11 mouse cellular contexts compared by ENCODE assay signal in genomic region chr9:21762135-21762534, GRCm38 (mm10). TPM values are rescaled to one million over a fixed set of nuclear protein-coding genes. Genes with fewer than 3 reads are reported as not detected.
DNase-seq lines count a peak whose midpoint lies in the region; ATAC-seq and TF ChIP-seq lines count a peak whose summit lies in the region.
"Had no signal": no experiment of that assay in that cellular context is flagged by ENCODE, and none has a peak within 500 bp of the region (broad histone marks: within the 10 kb centered on the region; RNA-seq: fewer than 3 reads in every experiment).

No protein-coding gene starts in this region.

- no peak for TF ChIP-seq CTCF in kidney, adult 2 months (conservative IDR thresholded peaks at IDR 0.05; ENCODE audit: insufficient read depth, insufficient read length, low read depth, low read length)
- TF ChIP-seq CTCF in heart, postnatal 0 days (IDR thresholded peaks at IDR 0.05; ENCODE audit: low read depth) = no peak

- peak; percentile 22 for DNase-seq in kidney, adult 2 months
- DNase-seq in kidney, adult 9 months = no peak
- DNase-seq in adipocyte (ENCODE audit: low spot score) = peak; percentile 41
- DNase-seq in heart, postnatal 0 days (ENCODE audit: low spot score) = peak; percentile 50
- peak; percentile 84 for DNase-seq in lung, postnatal 36 days
- no peak for DNase-seq in testis, postnatal 10 days (ENCODE audit: low spot score)
- DNase-seq in embryo, embryonic 10 days (ENCODE audit: low spot score) = no peak
- DNase-seq in ovary, postnatal 10 days (ENCODE audit: low spot score) = no peak
- DNase-seq: cerebellum, postnatal 10 days; kidney, adult 18-20 months had no signal

- H3K9me3 ChIP-seq in heart, postnatal 0 days (replicated peaks; ENCODE audit: control insufficient read depth, low read length) = no peaks in the 10 kb centered on the region

- H3K4me3 ChIP-seq in kidney, adult 2 months (ENCODE audit: insufficient read depth, low read depth, low read length) = no peak overlapping the region
- no peak overlapping the region for H3K4me3 ChIP-seq in heart, postnatal 0 days (ENCODE audit: low read depth, low read length)

- H3K9ac ChIP-seq in heart, postnatal 0 days (replicated peaks; ENCODE audit: low read depth, low read length) = no peak overlapping the region

- TF ChIP-seq EP300 in heart, postnatal 0 days (IDR thresholded peaks at IDR 0.05; ENCODE audit: low read depth) = no peak

- peak; percentile 21 for ATAC-seq in heart, postnatal 0 days (ENCODE audit: insufficient read depth, low read depth)
- ATAC-seq: forebrain, embryonic 16.5 days had no signal

- H3K4me1 ChIP-seq in kidney, adult 2 months (ENCODE audit: control insufficient read depth, insufficient read depth, low read length) = peaks cover 4% of the 10 kb centered on the region; the same call in 1 of the 2 replicates
- H3K4me1 ChIP-seq in heart, postnatal 0 days (ENCODE audit: control insufficient read depth, insufficient read depth) = peaks cover 23% of the 10 kb centered on the region; the same call in 1 of the 2 replicates

- no peak for TF ChIP-seq POLR2A in kidney, adult 2 months (IDR thresholded peaks at IDR 0.05; ENCODE audit: low read depth, low read length)

- no peaks in the 10 kb centered on the region for H3K27me3 ChIP-seq in kidney, adult 2 months (replicated peaks; ENCODE audit: control insufficient read depth, insufficient read depth, low read length)
- no peaks in the 10 kb centered on the region for H3K27me3 ChIP-seq in heart, postnatal 0 days (ENCODE audit: control insufficient read depth, insufficient read depth, low read length)

- H3K36me3 ChIP-seq in kidney, adult 2 months (ENCODE audit: control insufficient read depth, insufficient read depth, low read length) = no peaks in the 10 kb centered on the region
- peaks cover 13% of the 10 kb centered on the region; the same call in 1 of the 2 replicates for H3K36me3 ChIP-seq in heart, postnatal 0 days (replicated peaks; ENCODE audit: control insufficient read depth, insufficient read depth, low read length)

- H3K27ac ChIP-seq in kidney, adult 2 months (ENCODE audit: insufficient read depth, low read depth, low read length) = no peak overlapping the region
- peak overlapping the region; percentile 84 for H3K27ac ChIP-seq in heart, postnatal 0 days (ENCODE audit: low read depth)

- H3K4me2 ChIP-seq in heart, postnatal 0 days (ENCODE audit: low read depth, low read length) = peak overlapping the region; percentile 9; the same call in 1 of the 2 replicates

RNA-seq across cellular contexts. Expression of gene Spc24, which starts 2.0 kb away (rescaled TPM):
- 3.4 and 6.0 TPM in 2 replicates for polyA plus RNA-seq in kidney, adult 2 months (2012; rRNA removed)
- total RNA-seq in heart, postnatal 0 days (2014; rRNA removed; ENCODE audit: low replicate concordance) = 22.3 and 76.0 TPM in 2 replicates
- 35.2 and 40.3 TPM in 2 replicates for polyA plus RNA-seq in heart, postnatal 0 days (2015; fragmentation: Nextera tagmentation; extraction: Ambion mirVana)

RNA-seq across cellular contexts. Expression of gene Kank2, which starts 36.4 kb away (rescaled TPM):
- polyA plus RNA-seq in kidney, adult 2 months (2012; rRNA removed) = 21.8 and 23.6 TPM in 2 replicates
- 78.5 and 92.4 TPM in 2 replicates for total RNA-seq in heart, postnatal 0 days (2014; rRNA removed; ENCODE audit: low replicate concordance)
- 10.3 and 10.9 TPM in 2 replicates for polyA plus RNA-seq in heart, postnatal 0 days (2015; fragmentation: Nextera tagmentation; extraction: Ambion mirVana)

RNA-seq across cellular contexts. Expression of gene Ldlr, which starts 38.9 kb away (rescaled TPM):
- 26.9 and 28.8 TPM in 2 replicates for polyA plus RNA-seq in kidney, adult 2 months (2012; rRNA removed)
- total RNA-seq in heart, postnatal 0 days (2014; rRNA removed; ENCODE audit: low replicate concordance) = 36.8 and 42.9 TPM in 2 replicates
- 8.0 and 10.9 TPM in 2 replicates for polyA plus RNA-seq in heart, postnatal 0 days (2015; fragmentation: Nextera tagmentation; extraction: Ambion mirVana)

Comparison
In these comparisons a context has a peak if more than half of its experiments do, and no peak if none do; other contexts are left out.
1. DNase-seq: peak in kidney, adult 2 months (single experiment), adipocyte (single experiment), heart, postnatal 0 days (single experiment) and lung, postnatal 36 days (single experiment); none in kidney, adult 9 months (single experiment), testis, postnatal 10 days (single experiment), embryo, embryonic 10 days (single experiment) and ovary, postnatal 10 days (single experiment).